Mouse (Mus musculus) bone marrow, adult 2 months (tissue): ENCODE results near the gene Cage1.

Experiments
- CTCF ChIP-seq: fragments of 200-500 bp; IDR thresholded peaks from 2 replicates; pipeline ENCODE4 v1.5.1; 2011; ENCODE audit warnings: low read length, control low read depth; ENCODE audit not compliant: control insufficient read depth, insufficient read depth
- POLR2A ChIP-seq: fragments of 200-500 bp; IDR thresholded peaks from 2 replicates; pipeline ENCODE4 v1.6.1; 2011; ENCODE audit warnings: low read depth, mild to moderate bottlenecking, control low read depth, low read length, borderline replicate concordance; ENCODE audit not compliant: control insufficient read depth

DNA sequence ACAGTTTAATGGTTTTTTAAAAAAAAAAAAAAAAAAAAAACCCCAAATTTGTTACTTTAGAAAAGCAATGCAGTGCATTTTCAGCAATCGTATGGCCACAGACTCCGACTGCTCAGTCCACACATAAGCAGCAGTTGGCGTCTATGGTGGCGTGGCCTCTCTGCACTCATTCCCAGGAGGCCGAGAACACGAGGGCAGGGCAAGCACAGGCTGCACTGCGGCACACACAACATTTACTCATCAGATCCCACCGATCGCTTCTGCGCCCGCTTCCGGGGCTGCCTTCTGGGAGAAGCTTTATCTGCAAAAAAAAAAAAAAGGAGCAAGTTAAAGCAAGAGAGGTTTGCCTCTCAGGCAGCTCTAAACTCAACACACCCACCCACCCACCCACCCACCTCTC is 57.4 kb downstream of the Cage1 start:
- TF ChIP-seq CTCF (no peak), POLR2A (no peak)
